Mouse (Mus musculus): Measurements from ENCODE around the gene D430041D05Rik.
"Not testable (repeated sequence)": the region's sequence is repeated elsewhere in the genome, so short reads cannot be mapped to it uniquely, and the experiment has no call there.

DNA sequence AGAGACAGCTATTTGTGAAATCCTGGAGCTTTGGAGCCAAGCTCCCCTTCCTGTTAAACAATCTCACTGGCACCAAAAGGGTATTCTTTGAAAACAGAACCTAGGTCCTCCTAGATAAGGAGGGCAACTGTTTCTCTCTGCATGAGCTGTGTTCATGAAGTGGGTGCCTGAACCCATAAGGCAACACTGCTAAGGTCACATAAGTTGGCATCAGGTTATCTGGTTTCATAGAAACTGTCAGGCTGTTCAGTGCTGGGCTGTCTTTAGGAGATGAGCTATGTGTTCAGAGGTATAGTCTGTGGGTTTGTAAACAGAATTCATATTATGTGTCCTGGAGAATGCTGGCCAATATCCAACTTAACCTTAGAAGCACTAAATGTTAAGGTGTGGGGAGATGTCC, 293.6 kb downstream of the D430041D05Rik start:
- not testable (repeated sequence) for TF ChIP-seq POLR2A (IDR thresholded peaks at IDR 0.05; ENCODE audit: borderline replicate concordance, extremely low read depth, insufficient read depth, insufficient read length, poor library complexity, severe bottlenecking); CTCF (IDR thresholded peaks at IDR 0.05; ENCODE audit: borderline replicate concordance, extremely low read depth, insufficient read depth, insufficient read length)
